ENCODE assay signal across 8 mouse cellular contexts in the genomic region with DNA sequence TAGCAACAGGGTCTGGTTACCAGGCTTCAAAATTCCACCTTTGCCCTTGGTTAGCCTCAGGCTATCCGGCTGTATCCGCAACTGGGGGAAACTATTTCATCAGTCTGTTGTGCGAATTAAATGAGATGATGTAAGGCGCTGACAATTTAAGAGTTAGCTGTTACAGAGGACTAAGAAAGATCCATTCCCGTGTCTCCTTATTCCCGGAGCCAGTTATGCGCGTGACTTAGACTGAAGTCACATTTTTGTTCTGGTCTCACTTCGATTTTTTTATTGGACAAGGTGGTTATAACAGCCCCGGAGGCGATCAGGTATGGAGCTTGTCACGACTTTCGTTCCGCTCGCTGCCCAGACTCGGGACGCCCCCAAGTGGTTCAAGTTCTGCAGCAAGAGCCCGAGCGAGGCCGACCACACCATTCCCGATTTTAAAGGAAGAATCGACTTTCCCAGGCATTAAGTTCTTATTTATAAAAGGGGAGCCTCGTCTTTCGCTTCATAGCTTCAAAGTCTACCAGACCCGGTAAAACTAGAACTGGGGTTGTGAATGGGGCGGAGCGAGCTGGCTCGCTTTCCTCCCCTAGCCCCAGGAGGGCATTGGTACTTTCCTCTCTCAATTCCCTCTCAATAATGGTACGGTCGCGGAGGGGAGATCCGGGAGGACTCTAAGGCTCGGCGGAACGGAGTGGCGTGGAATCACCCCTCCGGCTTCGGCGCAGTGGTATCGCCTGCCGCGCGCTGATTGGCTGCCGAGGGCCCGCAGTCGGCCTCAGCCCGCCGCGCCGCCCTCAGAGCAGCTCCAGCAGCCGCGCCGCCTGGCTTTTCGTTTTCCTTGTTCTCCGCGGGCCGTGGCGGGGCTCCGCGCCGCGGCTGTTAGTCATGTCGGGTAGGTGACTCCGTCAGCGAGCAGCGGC. TPM values are rescaled to one million over a fixed set of nuclear protein-coding genes. Genes with fewer than 3 reads are reported as not detected.
DNase-seq lines count a peak whose midpoint lies in the region; ATAC-seq lines count a peak whose summit lies in the region.

TSS of gene Taf15 (plus strand) at position 763 of the 911 bp plus-strand sequence.

- ATAC-seq in heart, embryonic 13.5 days (ENCODE audit: extremely low read depth, insufficient number of reproducible peaks, low FRiP score, low TSS enrichment), result peak; percentile 97
- ATAC-seq in liver, embryonic 12.5 days, result peak; percentile 96
- peak; percentile 98 for ATAC-seq in stomach, embryonic 15.5 days (ENCODE audit: insufficient read depth, low FRiP score, low read depth)

- peaks cover 4% of the 10 kb centered on the region; the same call in 1 of the 2 replicates for H3K4me1 ChIP-seq in brown adipose tissue, adult 24 weeks (ENCODE audit: control insufficient read depth, insufficient read depth, insufficient read length, low read length)
- H3K4me1 ChIP-seq in heart, embryonic 13.5 days, result peaks cover 38% of the 10 kb centered on the region
- H3K4me1 ChIP-seq in liver, embryonic 12.5 days, result peaks cover 29% of the 10 kb centered on the region
- H3K4me1 ChIP-seq in stomach, embryonic 15.5 days, result peaks cover 9% of the 10 kb centered on the region

- peak; percentile 100 for DNase-seq in CD4-positive, CD25-positive, alpha-beta regulatory T cell, adult 2 months (ENCODE audit: low read depth, low spot score)
- DNase-seq in fat pad, adult 2 months (ENCODE audit: extremely low read depth, low read depth, low spot score), result peak; percentile 79
- peak; percentile 99 for DNase-seq in kidney, postnatal 10 days
- peak; percentile 96 to 98 for DNase-seq in natural killer cell, adult 2 months (ENCODE audit: low spot score in 2 of 2)

- peak within 1 kb of the TSS; percentile 85 for H3K4me3 ChIP-seq in brown adipose tissue, adult 24 weeks (ENCODE audit: insufficient read depth, low read depth, low read length)
- peak within 1 kb of the TSS; percentile 85 for H3K4me3 ChIP-seq in heart, embryonic 13.5 days
- H3K4me3 ChIP-seq in liver, embryonic 12.5 days, result peak within 1 kb of the TSS; percentile 95
- H3K4me3 ChIP-seq in stomach, embryonic 15.5 days (replicated peaks), result peak within 1 kb of the TSS; percentile 79

- H3K27ac ChIP-seq in brown adipose tissue, adult 24 weeks (replicated peaks; ENCODE audit: low read depth, low read length), result peak within 1 kb of the TSS; percentile 92
- H3K27ac ChIP-seq in heart, embryonic 13.5 days (replicated peaks), result peak within 1 kb of the TSS; percentile 91
- H3K27ac ChIP-seq in liver, embryonic 12.5 days, result peak within 1 kb of the TSS; percentile 84
- H3K27ac ChIP-seq in stomach, embryonic 15.5 days, result peak within 1 kb of the TSS; percentile 98

- peaks cover 12% of the 10 kb centered on the region; the same call in 1 of the 2 replicates for H3K27me3 ChIP-seq in heart, embryonic 13.5 days (replicated peaks)
- peaks cover 18% of the 10 kb centered on the region; the same call in 1 of the 2 replicates for H3K27me3 ChIP-seq in liver, embryonic 12.5 days (replicated peaks)
- no peaks in the 10 kb centered on the region for H3K27me3 ChIP-seq in stomach, embryonic 15.5 days (replicated peaks)

- under 1% methylated on average over 66 of the region's 66 CpGs for WGBS in heart, embryonic 13.5 days
- WGBS in liver, embryonic 12.5 days (ENCODE audit: insufficient replicate concordance), result 1% methylated on average over 66 of the region's 66 CpGs
- WGBS in stomach, embryonic 15.5 days, result under 1% methylated on average over 66 of the region's 66 CpGs

- no peaks in the 10 kb centered on the region for H3K9me3 ChIP-seq in heart, embryonic 13.5 days
- no peaks in the 10 kb centered on the region for H3K9me3 ChIP-seq in liver, embryonic 12.5 days (replicated peaks)
- H3K9me3 ChIP-seq in stomach, embryonic 15.5 days, result no peaks in the 10 kb centered on the region

- peak within 1 kb of the TSS; percentile 88 for H3K4me2 ChIP-seq in heart, embryonic 13.5 days
- peak within 1 kb of the TSS; percentile 84 for H3K4me2 ChIP-seq in liver, embryonic 12.5 days
- H3K4me2 ChIP-seq in stomach, embryonic 15.5 days, result peak within 1 kb of the TSS; percentile 70

- H3K9ac ChIP-seq in heart, embryonic 13.5 days, result peak within 1 kb of the TSS; percentile 93
- H3K9ac ChIP-seq in liver, embryonic 12.5 days, result peak within 1 kb of the TSS; percentile 95
- peak within 1 kb of the TSS; percentile 76 for H3K9ac ChIP-seq in stomach, embryonic 15.5 days

- H3K36me3 ChIP-seq in heart, embryonic 13.5 days, result peaks cover 14% of the 10 kb centered on the region
- peaks cover 19% of the 10 kb centered on the region for H3K36me3 ChIP-seq in liver, embryonic 12.5 days
- H3K36me3 ChIP-seq in stomach, embryonic 15.5 days, result peaks cover under 1% of the 10 kb centered on the region; the same call in 1 of the 2 replicates

RNA-seq across cellular contexts. Expression of gene Taf15, which starts in this region (rescaled TPM):
- polyA plus RNA-seq in brown adipose tissue, adult 24 weeks (2012; ENCODE audit: insufficient read depth, insufficient read length, missing spikeins), result 29.8 and 35.5 TPM in 2 replicates
- 9.7 and 10.5 TPM in 2 replicates for polyA plus RNA-seq in heart, embryonic 13.5 days (2015; fragmentation: Nextera tagmentation; extraction: Ambion mirVana)
- 5.7 and 6.1 TPM in 2 replicates for polyA plus RNA-seq in liver, embryonic 12.5 days (2016; fragmentation: Nextera tagmentation; extraction: Ambion mirVana)
- polyA plus RNA-seq in stomach, embryonic 15.5 days (2015; fragmentation: Nextera tagmentation; extraction: Ambion mirVana), result 13.4 and 14.9 TPM in 2 replicates

Comparison
In these comparisons a context has a peak if more than half of its experiments do, and no peak if none do; other contexts are left out.
1. Peak in every context shown above with its lines: DNase-seq, ATAC-seq, H3K4me3 ChIP-seq and H3K27ac ChIP-seq.